Mouse (Mus musculus): Measurements from ENCODE around the gene Kmo.

GRCm38 (mm10) chr1:175701145-175701544 is 81.0 kb downstream of the Kmo start:
- TF ChIP-seq POLR2A (IDR thresholded peaks at IDR 0.05; ENCODE audit: extremely low read depth, insufficient read depth, low read length) (no peak), CTCF (IDR thresholded peaks at IDR 0.05; ENCODE audit: low read depth, low read length) (no peak)

Measured in liver, adult 2 months (tissue).